Mouse (Mus musculus) myocyte (in vitro differentiated cells): ENCODE data around the gene Apbb1ip.

ENCODE experiments used
- CEBPB ChIP-seq: IDR thresholded peaks from 2 replicates; pipeline ENCODE4 v1.6.1; 2011; ENCODE audit warnings: mild to moderate bottlenecking, moderate library complexity; ENCODE audit not compliant: poor library complexity, insufficient read depth, severe bottlenecking
- MAX ChIP-seq: IDR thresholded peaks from one replicate; pipeline ENCODE4 v1.6.1; 2011; ENCODE audit warnings: low read depth, mild to moderate bottlenecking, control low read depth
- MYOD1 ChIP-seq, 3 experiments: IDR thresholded peaks; one replicate each; pipeline ENCODE4 v1.6.1; 2011; ENCODE audit warnings: control low read depth in 2 of 3, low read depth in 2 of 3, mild to moderate bottlenecking in 2 of 3, moderate library complexity in 1 of 3; ENCODE audit not compliant: insufficient read length in 2 of 3, control insufficient read depth in 1 of 3
- MYOG ChIP-seq, 3 experiments: IDR thresholded peaks; one replicate each; pipeline ENCODE4 v1.6.1; 2011; ENCODE audit warnings: control low read depth in 2 of 3, low read depth in 2 of 3, mild to moderate bottlenecking in 2 of 3; ENCODE audit not compliant: insufficient read length in 2 of 3, control insufficient read depth in 1 of 3, insufficient read depth in 1 of 3
- POLR2A ChIP-seq: IDR thresholded peaks from one replicate; pipeline ENCODE4 v1.6.1; 2011; ENCODE audit warnings: low read depth, mild to moderate bottlenecking, control low read depth, moderate library complexity; ENCODE audit not compliant: insufficient read length
- POLR2AphosphoS2 ChIP-seq: IDR thresholded peaks from one replicate; pipeline ENCODE4 v1.6.1; 2011; ENCODE audit warnings: low read depth, control low read depth; ENCODE audit not compliant: insufficient read length
- SRF ChIP-seq: IDR thresholded peaks from one replicate; pipeline ENCODE4 v1.6.1; 2011; ENCODE audit warnings: low read depth; ENCODE audit not compliant: control insufficient read depth, insufficient read length
- TCF3 ChIP-seq: IDR thresholded peaks from one replicate; pipeline ENCODE4 v1.6.1; 2011; ENCODE audit warnings: low read depth, control low read depth; ENCODE audit not compliant: insufficient read length
- USF1 ChIP-seq: IDR thresholded peaks from one replicate; pipeline ENCODE4 v1.6.1; 2011; ENCODE audit warnings: low read depth, mild to moderate bottlenecking, control low read depth, moderate library complexity

DNA sequence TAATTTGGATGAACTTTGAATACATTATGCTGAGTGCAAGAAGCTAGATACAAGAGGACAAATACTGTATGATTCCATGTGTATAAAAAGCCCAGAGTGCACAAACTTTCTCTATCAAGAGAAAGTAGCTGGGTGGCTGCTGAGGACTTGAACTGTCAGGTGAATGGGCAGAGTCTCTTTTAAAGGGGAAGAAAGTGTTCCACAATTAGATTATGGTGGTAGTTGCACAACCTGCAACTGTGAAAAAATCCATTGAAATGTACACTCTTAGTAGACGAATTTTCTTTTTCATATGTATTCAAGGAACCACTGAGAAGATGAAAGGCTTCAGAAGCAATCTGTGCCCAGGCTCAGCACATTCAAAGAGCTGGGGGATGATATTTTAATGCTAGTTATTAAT is 15.7 kb downstream of the Apbb1ip start:
- TF ChIP-seq USF1 (no peak), POLR2A (no peak), SRF (no peak), CEBPB (no peak), TCF3 (no peak), MAX (no peak), POLR2AphosphoS2 (no peak), MYOG (IDR thresholded peaks at IDR 0.05; ENCODE audit: control insufficient read depth in 1 of 3, insufficient read depth in 1 of 3, insufficient read length in 2 of 3, low read depth in 2 of 3) (no peak), MYOD1 (IDR thresholded peaks at IDR 0.05; ENCODE audit: control insufficient read depth in 1 of 3, insufficient read length in 2 of 3, low read depth in 2 of 3) (no peak)
